Mouse (Mus musculus): ENCODE results near the gene Aldh3b3.
"Not testable (repeated sequence)": the region's sequence is repeated elsewhere in the genome, so short reads cannot be mapped to it uniquely, and the experiment has no call there.

Gene Aldh3b3

GRCm38 (mm10) chr19:3935896-3936850 is 22.3 kb upstream of the Aldh3b3 start:
- peak; percentile 35 for DNase-seq

- DNase-seq, result no peak
These were observed 16.1 kb upstream of the Aldh3b3 start for GRCm38 (mm10) chr19:3942315-3942714.

GRCm38 (mm10) chr19:3942986-3943735 is 15.3 kb upstream of the Aldh3b3 start:
- DNase-seq, result no peak

GRCm38 (mm10) chr19:3945872-3946564 is 12.4 kb upstream of the Aldh3b3 start:
- no peak for DNase-seq

GRCm38 (mm10) chr19:3946715-3947114 is 11.7 kb upstream of the Aldh3b3 start:
- DNase-seq, result peak; percentile 74

GRCm38 (mm10) chr19:3947813-3948212 is 10.6 kb upstream of the Aldh3b3 start:
- DNase-seq, result no peak

- DNase-seq, result no peak
These were observed 9.9 kb upstream of the Aldh3b3 start for GRCm38 (mm10) chr19:3948546-3948945.

- DNase-seq, result no peak
These were observed 8.1 kb upstream of the Aldh3b3 start for GRCm38 (mm10) chr19:3950331-3950730.

GRCm38 (mm10) chr19:3951461-3951860 is 7.0 kb upstream of the Aldh3b3 start:
- no peak for DNase-seq

GRCm38 (mm10) chr19:3952099-3952498 is 6.3 kb upstream of the Aldh3b3 start:
- no peak for DNase-seq

- no peak for DNase-seq
These were observed 3.4 kb upstream of the Aldh3b3 start for GRCm38 (mm10) chr19:3955033-3955432.

GRCm38 (mm10) chr19:3955804-3956203 is 2.6 kb upstream of the Aldh3b3 start:
- DNase-seq, result no peak

- DNase-seq, result not testable (repeated sequence)
These were observed 979 bp upstream of the Aldh3b3 start for GRCm38 (mm10) chr19:3957296-3958036.

- no peak for DNase-seq
These were observed 585 bp downstream of the Aldh3b3 start for GRCm38 (mm10) chr19:3959030-3959429.

- no peak for DNase-seq
These were observed 1.8 kb downstream of the Aldh3b3 start for GRCm38 (mm10) chr19:3960211-3960610.

- DNase-seq, result not testable (repeated sequence)
These were observed 3.4 kb downstream of the Aldh3b3 start for GRCm38 (mm10) chr19:3961805-3962204.

- peak; percentile 29 for DNase-seq
These were observed 4.0 kb downstream of the Aldh3b3 start for GRCm38 (mm10) chr19:3962469-3962868.

- no peak for DNase-seq
These were observed 5.6 kb downstream of the Aldh3b3 start for GRCm38 (mm10) chr19:3964030-3964429.

- no peak for DNase-seq
These were observed 8.1 kb downstream of the Aldh3b3 start for GRCm38 (mm10) chr19:3966330-3967075.

GRCm38 (mm10) chr19:3967258-3967657 is 8.8 kb downstream of the Aldh3b3 start:
- no peak for DNase-seq

- no peak for DNase-seq
These were observed 13.8 kb downstream of the Aldh3b3 start, which contains the start of gene Aldh3b2 for GRCm38 (mm10) chr19:3972229-3972628. Aldh3b2 (plus strand) TSS chr19:3972328.

- DNase-seq, result not testable (repeated sequence)
These were observed 16.2 kb downstream of the Aldh3b3 start for GRCm38 (mm10) chr19:3974608-3975007.

All from right cerebral cortex, postnatal 4 days (tissue).